Mouse (Mus musculus): ENCODE data around the gene Tex12.

DNA sequence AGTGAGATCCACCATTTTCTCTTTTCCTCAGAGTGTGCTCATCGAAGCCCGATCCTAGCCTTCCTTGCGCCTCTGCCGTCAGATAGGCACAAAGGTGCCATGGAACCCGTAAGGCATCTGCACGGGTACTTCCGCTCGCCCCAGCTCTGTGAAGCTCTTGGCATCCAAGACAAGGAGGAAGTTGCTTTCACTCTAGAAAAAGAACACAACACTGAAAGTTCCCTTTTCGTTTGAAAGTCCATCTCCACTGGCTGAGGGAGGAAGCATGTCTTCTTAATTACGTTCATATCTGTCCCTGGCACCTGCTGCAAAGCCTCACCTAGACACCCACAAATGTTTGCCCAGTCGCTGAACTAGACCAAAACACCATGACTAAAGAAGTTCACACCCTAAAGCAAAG, 27.8 kb downstream of the Tex12 start:
- TF ChIP-seq MAFK (IDR thresholded peaks at IDR 0.05; ENCODE audit: borderline replicate concordance, low read depth, low read length) (0 out of 2 replicates have a peak, but pooled peaks have one; percentile 12), POLR2A (IDR thresholded peaks at IDR 0.05; ENCODE audit: control insufficient read depth in 1 of 2, insufficient read depth in 1 of 2, low read depth in 1 of 2, low read length in 2 of 2, poor library complexity in 1 of 2) (peak in 1 of 2 experiments; percentile 62; a peak in 2 of 4 replicates), MAX (IDR thresholded peaks at IDR 0.05; ENCODE audit: low read length) (peak; percentile 71), EP300 (IDR thresholded peaks at IDR 0.05; ENCODE audit: low read depth in 1 of 2, low read length in 2 of 2) (peak; percentile 77 to 79), POLR2AphosphoS2 (IDR thresholded peaks at IDR 0.05; ENCODE audit: low read length) (no peak), CTCF (IDR thresholded peaks at IDR 0.05 in 2 of 3, conservative IDR thresholded peaks at IDR 0.05 in 1 of 3; ENCODE audit: control insufficient read depth in 1 of 3, insufficient read depth in 1 of 3, low read depth in 2 of 3, low read length in 3 of 3, poor library complexity in 1 of 3, severe bottlenecking in 1 of 3) (no peak), MEF2A (IDR thresholded peaks at IDR 0.05; ENCODE audit: extremely low read depth, insufficient replicate concordance, low read depth, low read length, poor library complexity, severe bottlenecking) (no peak), POLR2AphosphoS5 (IDR thresholded peaks at IDR 0.05; ENCODE audit: borderline replicate concordance, low read depth, low read length) (no peak), ZC3H11A (IDR thresholded peaks at IDR 0.05; ENCODE audit: low read depth, low read length) (no peak)
